Mouse (Mus musculus) heart, embryonic 13.5 days (tissue): ENCODE measurements at regions not wholly inside any gene's neighbourhood (a gene's known extent, or its start where the extent isn't known, plus 50 kb on each side); places are given as distances from the start of the nearest gene placed in this dataset.

Source experiments
- ATAC-seq: fragments of 200-750 bp; cut with Nextera tagmentation; 2 replicates; pipeline ENCODE4 v1.8.0; 2017; ENCODE audit warnings: moderate TSS enrichment; ENCODE audit not compliant: insufficient number of reproducible peaks, low FRiP score, low TSS enrichment; ENCODE audit errors: extremely low read depth
- H3K27ac ChIP-seq: fragments of 300-500 bp; sonication (generic); replicated peaks from 2 replicates; pipeline ENCODE4 v1.5.1; 2015; ENCODE audit warnings: moderate library complexity, mild to moderate bottlenecking, inconsistent platforms
- H3K27me3 ChIP-seq: fragments of 300-500 bp; sonication (generic); replicated peaks from 2 replicates; pipeline ENCODE4 v1.6.1; 2015; ENCODE audit warnings: mild to moderate bottlenecking, inconsistent platforms
- H3K36me3 ChIP-seq: fragments of 300-500 bp; sonication (generic); 2 replicates; pipeline ENCODE4 v1.6.1; 2015; ENCODE audit warnings: mild to moderate bottlenecking, inconsistent platforms
- H3K4me1 ChIP-seq: fragments of 300-500 bp; sonication (generic); 2 replicates; pipeline ENCODE4 v1.6.1; 2015; ENCODE audit warnings: inconsistent platforms
- H3K4me2 ChIP-seq: fragments of 300-500 bp; sonication (generic); 2 replicates; pipeline ENCODE4 v1.6.1; 2015; ENCODE audit warnings: inconsistent platforms, mild to moderate bottlenecking, moderate library complexity
- H3K4me3 ChIP-seq: fragments of 300-500 bp; sonication (generic); 2 replicates; pipeline ENCODE4 v1.5.1; 2015; ENCODE audit warnings: moderate library complexity, mild to moderate bottlenecking, inconsistent platforms
- H3K9ac ChIP-seq: fragments of 300-500 bp; sonication (generic); 2 replicates; pipeline ENCODE4 v1.6.1; 2015; ENCODE audit warnings: inconsistent platforms, mild to moderate bottlenecking, moderate library complexity
- H3K9me3 ChIP-seq: fragments of 300-500 bp; sonication (generic); 2 replicates; pipeline ENCODE4 v1.6.1; 2016; ENCODE audit warnings: inconsistent platforms
- WGBS: fragments of 180-500 bp; shearing (Covaris S2); methylation state at CpG from one replicate; pipeline ENCODE4 v1.1.7; 2015; ENCODE audit warnings: mixed read lengths; 5-methylcytosine and 5-hydroxymethylcytosine counted together

DNA sequence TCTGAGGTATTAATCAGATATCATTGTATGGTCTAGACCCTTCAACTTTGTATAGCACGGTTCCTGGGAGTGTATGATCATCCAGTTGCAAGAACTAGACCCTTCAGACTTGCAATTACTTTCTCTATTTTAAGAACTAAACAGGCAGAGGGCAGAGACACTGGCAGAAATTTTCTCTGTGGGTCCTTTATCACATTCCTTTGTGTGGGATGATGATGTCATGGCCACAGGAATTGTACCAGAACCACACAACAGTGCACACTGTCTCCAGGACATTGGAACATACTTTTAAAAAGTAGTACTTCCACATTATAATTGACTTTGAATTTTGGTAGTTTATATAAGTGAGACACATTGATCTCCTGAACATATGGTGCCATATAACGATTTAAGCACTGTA, 674.2 kb downstream of the Rfpl4b start:
- no peak overlapping the region for H3K27ac ChIP-seq
- 72% methylated on average over 2 of the region's 2 CpGs for WGBS
- H3K4me3 ChIP-seq, result no peak overlapping the region
- H3K9ac ChIP-seq, result no peak overlapping the region
- H3K36me3 ChIP-seq, result no peaks in the 10 kb centered on the region
- H3K4me2 ChIP-seq, result no peak overlapping the region
- no peaks in the 10 kb centered on the region for H3K4me1 ChIP-seq
- ATAC-seq, result no peak
- no peaks in the 10 kb centered on the region for H3K9me3 ChIP-seq
- H3K27me3 ChIP-seq, result no peaks in the 10 kb centered on the region

DNA sequence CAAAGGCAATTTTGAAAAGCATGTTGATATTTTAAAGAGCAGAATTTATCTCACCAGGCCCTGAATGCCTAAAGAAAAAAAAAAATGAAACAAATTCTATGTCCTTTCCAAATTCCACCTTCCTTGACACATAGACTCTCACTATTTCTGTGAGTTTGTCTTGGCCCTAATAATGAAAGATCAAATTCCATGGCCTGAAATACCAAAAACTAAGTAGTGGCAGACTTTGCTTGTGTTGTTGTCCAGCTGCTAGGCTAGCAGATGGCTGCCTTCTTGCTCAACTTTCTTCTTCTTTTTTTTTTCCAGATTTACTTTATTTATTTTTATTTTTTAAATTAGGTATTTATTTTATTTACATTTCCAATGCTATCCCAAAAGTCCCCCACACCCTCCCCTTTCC, 682.4 kb downstream of the Rfpl4b start:
- Histone ChIP-seq H3K4me2 (no peak overlapping the region), H3K36me3 (no peaks in the 10 kb centered on the region), H3K4me1 (no peaks in the 10 kb centered on the region), H3K27ac (no peak overlapping the region), H3K4me3 (no peak overlapping the region), H3K9ac (no peak overlapping the region), H3K9me3 (no peaks in the 10 kb centered on the region), H3K27me3 (no peaks in the 10 kb centered on the region)
- ATAC-seq, result no peak

DNA sequence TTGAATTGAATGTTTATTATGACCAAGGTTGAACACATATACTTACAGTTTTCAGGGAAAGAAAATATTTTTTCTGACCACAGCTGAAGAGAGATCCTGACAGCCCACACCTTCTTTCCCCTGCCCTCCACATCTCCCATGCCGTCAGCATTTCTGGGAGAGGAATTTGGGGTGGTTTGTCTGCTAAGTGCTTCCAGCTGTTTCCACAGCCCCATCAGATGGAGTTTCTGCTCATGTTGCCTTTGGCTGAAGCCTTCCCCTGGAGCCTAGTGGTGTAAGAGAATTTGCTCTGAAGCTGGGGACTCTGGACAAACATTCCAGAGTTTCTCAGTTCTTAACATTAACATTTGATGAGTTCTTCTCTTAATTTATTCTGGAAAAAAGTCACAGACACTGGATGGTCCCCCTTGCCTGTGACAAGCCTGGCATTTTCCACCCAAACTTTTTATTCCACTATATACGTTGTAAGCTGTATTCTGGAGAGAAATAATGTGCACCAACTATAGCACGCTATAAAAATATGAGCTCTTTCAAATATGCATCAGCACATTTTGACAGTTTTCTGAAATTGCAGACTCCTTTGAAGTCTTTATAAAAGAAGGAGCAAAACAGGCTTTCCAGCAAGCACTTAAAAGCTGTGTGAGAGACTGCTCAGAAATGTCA, 699.5 kb downstream of the Rfpl4b start:
- Histone ChIP-seq H3K4me1 (no peaks in the 10 kb centered on the region), H3K4me2 (no peak overlapping the region), H3K9ac (no peak overlapping the region), H3K9me3 (no peaks in the 10 kb centered on the region), H3K27ac (no peak overlapping the region), H3K4me3 (no peak overlapping the region), H3K36me3 (no peaks in the 10 kb centered on the region), H3K27me3 (no peaks in the 10 kb centered on the region)
- WGBS, result 46% methylated on average over 3 of the region's 3 CpGs
- ATAC-seq, result no peak

- no peak for ATAC-seq
- 70% methylated on average over 1 of the region's 1 CpGs for whole genome bisulfite sequencing
- Histone ChIP-seq H3K4me2 (no peak overlapping the region), H3K4me3 (no peak overlapping the region), H3K27ac (no peak overlapping the region), H3K36me3 (no peaks in the 10 kb centered on the region), H3K9me3 (no peaks in the 10 kb centered on the region), H3K9ac (no peak overlapping the region), H3K27me3 (no peaks in the 10 kb centered on the region), H3K4me1 (no peaks in the 10 kb centered on the region)
Measured at GRCm38 (mm10) chr10:38118601-38119000, 703.0 kb downstream of the Rfpl4b start.

- no peaks in the 10 kb centered on the region for H3K4me1 ChIP-seq
- H3K4me3 ChIP-seq, result no peak overlapping the region
- H3K4me2 ChIP-seq, result no peak overlapping the region
- no peaks in the 10 kb centered on the region for H3K27me3 ChIP-seq
- ATAC-seq, result no peak
- H3K9me3 ChIP-seq, result no peaks in the 10 kb centered on the region
- H3K9ac ChIP-seq, result no peak overlapping the region
- 57% methylated on average over 1 of the region's 1 CpGs for WGBS
- no peak overlapping the region for H3K27ac ChIP-seq
- H3K36me3 ChIP-seq, result no peaks in the 10 kb centered on the region
Measured at GRCm38 (mm10) chr10:38116516-38116915, 705.1 kb downstream of the Rfpl4b start.

GRCm38 (mm10) chr10:38114194-38114593, 707.4 kb downstream of the Rfpl4b start:
- Histone ChIP-seq H3K4me2 (no peak overlapping the region), H3K9me3 (no peaks in the 10 kb centered on the region), H3K4me3 (no peak overlapping the region), H3K27me3 (no peaks in the 10 kb centered on the region), H3K4me1 (no peaks in the 10 kb centered on the region), H3K9ac (no peak overlapping the region), H3K36me3 (no peaks in the 10 kb centered on the region), H3K27ac (no peak overlapping the region)
- ATAC-seq, result no peak
- WGBS, result 74% methylated on average over 2 of the region's 2 CpGs

DNA sequence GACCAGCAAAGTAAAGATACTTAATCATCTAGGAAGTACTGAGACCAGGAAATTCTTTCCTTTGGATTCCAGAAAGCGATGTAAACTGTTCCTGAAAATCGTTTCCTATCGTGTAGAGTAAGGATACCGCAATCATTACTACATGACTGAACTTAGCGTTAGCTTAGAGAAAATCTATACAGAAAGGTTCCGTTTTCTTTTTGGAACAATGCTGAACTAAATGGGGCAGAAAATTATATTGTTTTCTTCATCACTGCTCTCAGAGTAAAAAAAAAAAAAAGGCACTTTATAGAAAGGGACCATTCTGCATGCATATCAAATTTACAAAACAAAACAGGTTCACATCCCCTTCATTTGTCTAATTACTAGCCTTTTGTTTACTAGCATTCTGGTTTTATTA, 713.0 kb downstream of the Rfpl4b start:
- H3K4me3 ChIP-seq, result no peak overlapping the region
- no peak overlapping the region for H3K4me2 ChIP-seq
- no peak overlapping the region for H3K9ac ChIP-seq
- no peaks in the 10 kb centered on the region for H3K9me3 ChIP-seq
- no peak for ATAC-seq
- peaks cover 11% of the 10 kb centered on the region for H3K4me1 ChIP-seq
- WGBS, result 79% methylated on average over 6 of the region's 6 CpGs
- no peaks in the 10 kb centered on the region for H3K36me3 ChIP-seq
- H3K27me3 ChIP-seq, result no peaks in the 10 kb centered on the region
- no peak overlapping the region for H3K27ac ChIP-seq

DNA sequence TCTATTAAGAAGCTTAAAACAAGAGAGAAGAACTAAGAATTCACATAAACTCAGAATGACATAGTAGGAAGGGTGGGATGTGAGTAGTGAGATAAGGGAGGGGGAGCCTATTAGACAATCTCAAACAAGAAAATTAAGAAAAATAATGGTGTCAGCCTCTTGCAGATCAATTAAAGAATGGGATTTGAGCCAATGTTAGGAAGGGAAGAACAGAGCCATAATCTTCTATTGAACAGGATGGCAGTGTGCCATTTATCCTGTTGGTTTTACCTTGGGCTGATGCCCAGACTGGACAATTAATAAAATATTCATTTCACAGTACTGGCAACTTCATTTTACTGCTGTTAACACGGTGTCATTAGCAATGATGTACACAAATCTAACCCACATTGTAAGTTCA, 718.0 kb downstream of the Rfpl4b start:
- H3K4me2 ChIP-seq, result no peak overlapping the region
- 29% methylated on average over 1 of the region's 1 CpGs for WGBS
- no peaks in the 10 kb centered on the region for H3K36me3 ChIP-seq
- peaks cover 13% of the 10 kb centered on the region for H3K4me1 ChIP-seq
- H3K9ac ChIP-seq, result no peak overlapping the region
- H3K9me3 ChIP-seq, result no peaks in the 10 kb centered on the region
- no peak overlapping the region for H3K27ac ChIP-seq
- H3K27me3 ChIP-seq, result no peaks in the 10 kb centered on the region
- no peak for ATAC-seq
- H3K4me3 ChIP-seq, result no peak overlapping the region

DNA sequence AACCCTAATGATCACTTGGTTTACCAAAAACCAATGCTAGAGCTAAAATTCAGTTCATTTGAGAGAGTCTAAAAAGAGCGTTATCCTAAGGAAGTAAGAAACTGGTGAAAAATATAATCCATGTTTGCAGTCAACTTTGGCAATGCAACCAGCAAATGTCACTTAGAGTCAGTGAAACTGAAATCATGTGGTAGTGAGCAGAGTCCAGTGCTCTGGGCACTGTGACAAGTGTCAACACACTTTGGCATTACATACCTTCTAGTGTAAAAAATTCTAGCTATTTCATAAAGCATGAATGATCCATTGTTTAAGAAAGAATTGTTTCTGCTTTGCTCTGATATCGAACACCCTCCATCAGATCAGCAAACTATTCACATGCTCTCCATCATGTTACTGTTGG, 743.1 kb downstream of the Rfpl4b start:
- no peak overlapping the region for H3K4me2 ChIP-seq
- H3K27me3 ChIP-seq, result no peaks in the 10 kb centered on the region
- no peak overlapping the region for H3K4me3 ChIP-seq
- H3K9ac ChIP-seq, result no peak overlapping the region
- peaks cover 7% of the 10 kb centered on the region; the same call in 1 of the 2 replicates for H3K9me3 ChIP-seq
- H3K27ac ChIP-seq, result no peak overlapping the region
- H3K36me3 ChIP-seq, result no peaks in the 10 kb centered on the region
- ATAC-seq, result no peak
- WGBS, result 79% methylated on average over 2 of the region's 2 CpGs
- H3K4me1 ChIP-seq, result no peaks in the 10 kb centered on the region

DNA sequence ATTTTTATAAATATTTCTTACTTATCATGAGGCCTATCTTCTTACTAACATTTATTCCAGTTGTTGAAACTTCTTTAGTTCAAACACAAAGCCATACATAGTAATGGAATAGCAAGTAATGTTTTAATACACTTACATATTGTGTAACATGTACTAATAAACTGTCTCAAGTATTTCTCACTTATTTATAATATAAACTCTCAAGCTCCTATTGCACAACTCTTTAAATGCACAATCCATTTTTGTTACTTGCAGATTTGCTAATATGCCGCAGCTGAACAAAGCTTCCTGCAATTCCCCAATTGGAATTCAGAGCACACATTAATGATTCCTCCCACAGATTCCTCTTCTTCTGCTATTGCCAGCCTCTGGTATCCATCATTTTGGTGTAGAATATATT, 749.2 kb downstream of the Rfpl4b start:
- no peak for ATAC-seq
- no peaks in the 10 kb centered on the region for H3K9me3 ChIP-seq
- 79% methylated on average over 1 of the region's 1 CpGs for WGBS
- no peaks in the 10 kb centered on the region for H3K4me1 ChIP-seq
- no peak overlapping the region for H3K9ac ChIP-seq
- H3K4me2 ChIP-seq, result no peak overlapping the region
- H3K36me3 ChIP-seq, result no peaks in the 10 kb centered on the region
- H3K27ac ChIP-seq, result no peak overlapping the region
- no peak overlapping the region for H3K4me3 ChIP-seq
- H3K27me3 ChIP-seq, result no peaks in the 10 kb centered on the region

- WGBS, result 67% methylated on average over 8 of the region's 8 CpGs
- Histone ChIP-seq H3K9me3 (peaks cover 15% of the 10 kb centered on the region), H3K4me1 (no peaks in the 10 kb centered on the region), H3K27me3 (no peaks in the 10 kb centered on the region), H3K36me3 (no peaks in the 10 kb centered on the region), H3K4me3 (no peak overlapping the region), H3K9ac (no peak overlapping the region), H3K4me2 (no peak overlapping the region), H3K27ac (no peak overlapping the region)
- ATAC-seq, result no peak
Measured at GRCm38 (mm10) chr10:38059050-38059449, 762.5 kb downstream of the Rfpl4b start.

- WGBS, result 53% methylated on average over 2 of the region's 2 CpGs
- no peak overlapping the region for H3K9ac ChIP-seq
- no peak overlapping the region for H3K4me2 ChIP-seq
- no peaks in the 10 kb centered on the region for H3K36me3 ChIP-seq
- H3K9me3 ChIP-seq, result no peaks in the 10 kb centered on the region
- no peaks in the 10 kb centered on the region for H3K27me3 ChIP-seq
- no peak for ATAC-seq
- H3K4me1 ChIP-seq, result no peaks in the 10 kb centered on the region
- H3K4me3 ChIP-seq, result no peak overlapping the region
- H3K27ac ChIP-seq, result no peak overlapping the region
Measured at GRCm38 (mm10) chr10:38010452-38010851, 811.1 kb downstream of the Rfpl4b start.
